Mouse (Mus musculus): ENCODE measurements around the gene C2cd3.

C2cd3 gene

DNA sequence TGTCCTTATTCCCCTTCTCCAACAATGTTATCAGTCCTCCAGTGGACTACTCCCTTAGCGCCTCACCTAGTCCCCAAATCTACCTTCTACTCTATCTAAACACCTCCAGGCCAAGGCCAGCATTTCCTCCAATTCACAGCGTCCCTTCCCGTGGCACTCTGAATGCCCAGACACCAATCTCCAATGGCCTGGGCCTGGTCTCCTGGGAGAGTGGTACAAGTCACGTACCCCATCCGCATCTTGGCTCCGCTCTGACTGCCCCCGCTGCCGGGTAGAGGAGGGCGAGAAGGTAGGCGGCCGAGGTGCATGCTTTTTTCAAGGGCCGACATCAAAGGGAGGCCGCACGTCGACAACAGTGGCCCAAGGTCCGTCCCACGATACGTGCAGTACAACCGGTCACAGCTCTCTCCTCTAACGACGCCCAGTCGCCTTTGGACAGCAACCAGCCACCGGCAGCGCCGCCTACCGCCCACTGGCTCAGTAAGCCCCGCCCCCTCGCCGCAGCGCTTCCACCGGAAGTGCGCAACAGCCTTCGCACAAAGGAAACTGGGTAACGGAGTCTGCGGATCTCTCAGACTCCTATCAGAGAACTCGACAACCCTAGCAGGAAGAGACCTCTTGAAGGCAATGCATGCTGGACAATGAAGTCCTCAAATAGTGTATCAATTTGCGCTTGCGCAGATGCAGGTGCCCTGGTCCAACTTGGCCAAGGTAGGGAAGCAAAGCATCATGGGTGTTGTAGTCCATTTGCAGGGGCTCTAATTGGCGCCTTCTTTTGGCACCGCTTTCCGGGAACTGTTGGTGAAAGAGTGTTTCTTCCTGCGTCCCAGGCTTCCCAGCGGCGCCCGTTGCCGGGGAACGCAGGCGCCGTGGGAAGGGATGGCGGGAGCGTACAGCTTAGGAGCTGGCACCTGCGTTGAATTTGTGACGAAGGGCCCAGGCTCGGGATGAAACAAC is at the start of gene C2cd3, which contains the start of gene Ppme1:
TSS of gene C2cd3 (plus strand) at position 739 of the 957 bp plus-strand sequence.
TSS of gene Ppme1 (minus strand) at position 813 of the 957 bp plus-strand sequence.
- peak; percentile 99 to 100 for DNase-seq (ENCODE audit: low spot score in 2 of 2)

DNA sequence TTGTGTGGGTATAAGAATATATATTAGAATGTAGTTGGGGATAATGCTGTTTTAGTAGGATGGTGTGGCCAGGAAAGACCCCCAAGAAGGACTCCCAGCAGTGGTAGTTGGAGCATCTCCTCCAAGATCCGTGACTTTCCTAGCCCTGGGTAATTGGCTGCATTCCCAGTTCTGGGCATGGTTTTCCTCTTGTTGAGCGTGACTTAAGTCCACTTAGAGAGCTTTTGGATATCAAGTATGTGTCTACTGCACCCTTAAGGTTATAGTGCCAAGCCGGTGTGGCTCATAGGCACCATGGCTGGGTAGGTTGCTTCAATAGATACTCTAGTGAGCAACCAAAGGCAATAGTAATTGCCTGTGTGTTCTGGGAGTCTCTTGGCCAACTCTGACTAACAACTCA is 48.3 kb upstream of the C2cd3 start:
- DNase-seq (ENCODE audit: low spot score in 2 of 2), result no peak

DNA sequence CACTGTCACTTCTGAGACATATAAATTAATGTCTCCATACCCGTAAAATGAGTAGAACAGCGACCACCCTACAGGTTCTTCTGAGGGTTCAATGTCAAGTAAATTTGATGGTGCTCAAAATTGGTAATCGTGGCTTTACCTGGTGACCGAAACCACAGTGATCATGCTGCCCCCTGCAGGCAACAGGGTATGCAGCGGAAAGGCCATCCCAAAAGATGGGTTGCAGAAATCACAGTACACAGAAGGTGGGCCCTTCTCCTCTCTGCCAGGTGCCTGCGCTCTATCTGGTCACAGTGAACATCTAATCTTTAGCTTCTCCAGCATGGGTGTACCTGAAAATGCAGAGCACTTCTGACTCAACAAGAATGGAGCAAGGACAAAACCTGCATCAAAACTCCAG is 46.6 kb upstream of the C2cd3 start:
- DNase-seq (ENCODE audit: low spot score in 2 of 2), result peak in 1 of 2 experiments; percentile 62

GRCm38 (mm10) chr7:100327514-100327913 is 44.5 kb upstream of the C2cd3 start:
- DNase-seq (ENCODE audit: low spot score in 2 of 2), result no peak

DNA sequence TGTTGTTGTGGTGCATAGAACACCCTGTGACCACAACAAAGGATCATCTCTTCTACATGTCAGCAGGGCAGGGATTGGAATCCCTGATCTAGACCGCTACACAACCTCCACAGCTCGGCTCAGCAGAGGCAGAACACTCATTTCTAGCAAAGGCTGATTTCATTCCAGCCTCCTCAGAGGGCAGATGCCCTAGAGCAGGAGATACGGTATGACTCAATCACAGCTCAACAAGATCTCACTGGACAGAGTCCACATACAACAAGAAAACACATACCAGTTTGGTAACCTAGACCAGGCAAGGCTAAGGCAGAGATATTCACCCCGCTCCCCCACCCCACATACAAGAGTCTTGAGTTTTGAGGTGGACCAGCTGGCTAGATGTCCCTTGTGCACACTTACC is 43.4 kb upstream of the C2cd3 start:
- no peak for DNase-seq (ENCODE audit: low spot score in 2 of 2)

DNA sequence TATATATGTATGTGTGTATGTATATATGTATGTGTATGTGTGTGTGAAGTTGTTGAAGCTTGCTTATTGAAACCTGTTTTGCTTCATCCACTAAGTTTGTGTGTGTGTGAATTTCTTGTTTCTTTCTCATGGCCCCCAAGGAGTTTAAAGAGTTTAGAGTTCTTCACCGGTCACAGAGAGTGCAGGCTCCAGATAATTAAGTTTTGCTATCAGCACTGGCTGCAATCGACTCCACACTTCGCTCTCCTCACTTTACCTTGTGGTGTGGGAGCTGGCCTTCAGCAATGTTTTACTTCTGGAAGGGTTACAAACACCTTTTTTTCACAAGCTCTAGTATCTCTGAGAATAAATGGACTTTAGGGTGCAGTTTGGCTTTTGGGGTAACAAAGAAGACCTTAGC is 40.8 kb upstream of the C2cd3 start:
- DNase-seq (ENCODE audit: low spot score in 2 of 2), result no peak

- DNase-seq (ENCODE audit: low spot score in 2 of 2), result no peak
Measured at GRCm38 (mm10) chr7:100335921-100336320, 36.1 kb upstream of the C2cd3 start.

- DNase-seq (ENCODE audit: low spot score in 2 of 2), result no peak
Measured at GRCm38 (mm10) chr7:100354984-100355383, 17.0 kb upstream of the C2cd3 start.

DNA sequence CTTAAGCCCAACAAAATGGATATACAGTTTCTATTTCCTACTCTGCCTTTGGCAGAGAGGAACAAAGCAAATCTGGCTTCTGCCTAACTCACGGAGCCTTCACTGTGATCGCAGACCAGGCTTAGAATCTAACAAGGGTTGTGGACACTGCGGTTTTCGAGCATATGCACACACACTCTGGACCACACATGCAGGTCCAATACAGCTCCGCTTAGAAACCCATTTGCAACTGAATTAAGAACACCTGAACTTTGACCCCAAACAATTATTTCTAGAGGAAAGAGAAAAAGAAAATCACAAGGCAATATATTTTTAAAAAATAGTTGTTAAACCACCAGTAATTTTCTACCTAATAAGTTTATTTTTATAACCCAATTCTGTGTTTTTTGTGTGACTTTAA is 15.7 kb upstream of the C2cd3 start:
- no peak for DNase-seq (ENCODE audit: low spot score in 2 of 2)

GRCm38 (mm10) chr7:100356768-100357167 is 15.3 kb upstream of the C2cd3 start:
- DNase-seq (ENCODE audit: low spot score in 2 of 2), result no peak

GRCm38 (mm10) chr7:100357856-100358255 is 14.2 kb upstream of the C2cd3 start:
- no peak for DNase-seq (ENCODE audit: low spot score in 2 of 2)

- DNase-seq (ENCODE audit: low spot score in 2 of 2), result no peak
Measured at GRCm38 (mm10) chr7:100363162-100363561, 8.9 kb upstream of the C2cd3 start.

DNA sequence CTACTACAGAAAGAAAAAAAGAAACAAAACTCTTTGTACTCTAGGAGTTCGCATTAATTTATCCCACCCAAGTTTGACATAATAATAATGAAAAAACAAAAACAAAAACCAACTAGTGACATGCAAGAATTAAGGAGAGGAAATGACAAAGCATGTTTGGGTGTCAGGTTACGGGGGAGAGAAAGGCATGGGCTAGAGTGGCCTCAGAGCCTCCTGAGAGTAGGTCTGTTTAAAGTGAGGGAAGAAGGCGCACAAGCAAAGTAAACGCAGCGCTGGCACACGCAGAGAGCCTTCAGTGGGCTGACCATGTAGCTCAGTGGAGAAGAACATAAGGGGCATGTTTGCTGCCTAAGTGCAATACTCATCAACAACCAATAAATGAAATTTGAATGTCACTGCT is 7.1 kb upstream of the C2cd3 start:
- no peak for DNase-seq (ENCODE audit: low spot score in 2 of 2)

- no peak for DNase-seq (ENCODE audit: low spot score in 2 of 2)
Measured at GRCm38 (mm10) chr7:100372452-100372980, 483 bp downstream of the C2cd3 start.

DNA sequence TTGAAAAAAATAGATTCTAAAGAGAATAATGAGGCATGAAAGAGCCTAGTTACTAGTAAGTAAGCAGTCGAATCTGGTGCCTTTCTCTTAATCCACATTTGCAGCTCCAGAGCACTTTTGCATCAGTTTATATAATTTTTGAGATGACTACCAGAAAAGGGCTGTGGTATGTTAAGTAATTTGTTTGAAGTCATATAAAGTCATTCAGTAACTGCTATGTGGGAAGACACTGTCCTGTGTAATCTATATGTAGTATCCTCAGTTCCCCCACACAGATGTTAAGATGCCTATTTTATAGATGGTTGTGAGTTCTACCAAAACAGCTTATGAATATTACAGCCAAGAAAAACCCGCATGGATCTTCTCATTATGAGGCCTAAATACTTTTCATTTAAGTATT is 6.2 kb downstream of the C2cd3 start:
- DNase-seq (ENCODE audit: low spot score in 2 of 2), result no peak

DNA sequence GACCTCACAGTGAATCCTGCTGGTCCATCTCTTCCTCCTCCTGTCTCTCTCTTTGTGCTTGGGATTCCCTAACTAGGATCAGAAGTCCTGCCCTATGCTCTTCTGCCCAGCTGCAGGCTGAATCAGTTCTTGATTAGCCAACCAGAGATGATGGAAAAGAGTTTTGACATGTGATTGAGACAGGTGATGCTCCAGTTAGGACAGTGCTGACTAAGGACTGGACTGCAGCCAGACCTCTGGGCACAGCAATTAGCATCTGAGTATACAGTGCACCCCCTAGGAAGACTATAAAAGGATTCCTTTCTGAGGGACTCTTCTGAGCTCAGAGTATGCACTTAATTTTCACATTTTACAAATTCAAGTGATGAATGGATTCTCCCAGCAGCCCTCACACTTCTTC is 9.1 kb downstream of the C2cd3 start:
- no peak for DNase-seq (ENCODE audit: low spot score in 2 of 2)

DNA sequence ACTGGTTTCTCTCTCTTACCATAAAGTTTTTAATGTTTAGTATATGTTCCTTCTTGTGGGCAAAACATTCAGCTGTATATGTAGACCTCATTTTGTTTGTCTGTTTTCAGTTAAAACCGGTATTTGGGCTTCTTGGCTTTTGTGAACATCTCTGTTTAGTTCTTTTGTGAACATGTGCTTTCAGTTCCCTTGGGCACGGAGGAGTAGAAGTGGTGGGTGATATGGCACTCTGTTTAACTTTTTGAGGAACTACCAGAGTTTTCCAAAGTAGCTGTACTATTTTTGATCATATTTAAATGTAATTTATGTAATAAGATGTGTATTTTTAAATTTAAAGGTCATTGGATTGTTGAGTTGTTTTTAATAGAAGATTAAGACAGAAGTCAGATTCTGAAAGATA is 11.2 kb downstream of the C2cd3 start:
- no peak for DNase-seq (ENCODE audit: low spot score in 2 of 2)

GRCm38 (mm10) chr7:100388174-100388573 is 16.1 kb downstream of the C2cd3 start:
- DNase-seq (ENCODE audit: low spot score in 2 of 2), result peak in 1 of 2 experiments; percentile 43

DNA sequence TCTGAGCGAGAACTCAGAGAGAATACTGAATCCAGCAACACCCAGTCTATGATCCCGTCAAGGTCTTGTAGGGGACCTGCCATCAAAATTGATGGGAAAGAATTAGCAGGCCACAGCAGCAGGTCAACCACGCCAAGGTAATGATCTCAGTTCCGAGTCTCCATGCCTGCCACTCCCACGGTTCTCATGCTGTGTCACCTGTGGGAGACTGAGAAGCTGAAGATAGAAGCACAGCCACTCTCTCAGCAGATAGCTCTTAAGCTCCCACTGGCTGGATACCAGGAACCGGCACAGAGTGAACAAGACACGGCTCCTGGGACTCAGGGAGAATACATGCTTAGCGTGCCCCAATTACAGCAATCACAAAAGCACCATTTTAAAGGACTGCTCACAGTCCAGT is 18.1 kb downstream of the C2cd3 start:
- DNase-seq (ENCODE audit: low spot score in 2 of 2), result no peak

- peak in 1 of 2 experiments; percentile 41 for DNase-seq (ENCODE audit: low spot score in 2 of 2)
Measured at GRCm38 (mm10) chr7:100392265-100392664, 20.2 kb downstream of the C2cd3 start.

DNA sequence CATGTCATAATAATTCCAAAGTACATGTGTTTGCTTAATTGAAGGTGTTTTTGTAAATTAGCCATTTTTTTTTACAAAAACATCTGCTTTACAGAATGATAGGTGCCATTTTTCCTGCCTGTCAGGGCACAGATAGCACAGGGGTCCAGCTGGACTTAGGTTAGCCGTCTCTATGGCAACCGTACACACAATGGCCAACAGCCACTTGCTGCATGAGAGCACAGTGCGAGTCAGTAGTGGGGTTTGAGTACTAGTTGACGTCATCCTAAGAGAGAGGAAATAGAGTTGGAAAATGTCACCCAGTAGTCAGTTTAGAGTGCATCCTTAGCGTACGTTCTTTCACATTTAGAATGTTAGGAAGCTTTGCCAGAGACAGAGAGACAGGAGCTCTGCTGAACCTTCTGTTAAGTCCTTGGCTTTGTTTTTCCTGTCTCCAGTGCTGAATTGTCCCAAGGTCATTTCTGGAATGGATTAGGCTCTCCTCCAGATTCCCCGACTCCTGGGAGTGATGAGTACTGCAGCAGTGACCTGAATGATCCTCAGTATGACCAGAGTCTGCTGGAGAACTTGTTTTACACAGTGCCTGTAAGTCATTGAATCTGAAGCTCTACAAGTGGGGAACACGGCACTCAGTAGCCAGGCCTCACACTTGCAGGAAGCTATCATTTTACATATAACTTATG is 27.3 kb downstream of the C2cd3 start:
- DNase-seq (ENCODE audit: low spot score in 2 of 2), result no peak

DNA sequence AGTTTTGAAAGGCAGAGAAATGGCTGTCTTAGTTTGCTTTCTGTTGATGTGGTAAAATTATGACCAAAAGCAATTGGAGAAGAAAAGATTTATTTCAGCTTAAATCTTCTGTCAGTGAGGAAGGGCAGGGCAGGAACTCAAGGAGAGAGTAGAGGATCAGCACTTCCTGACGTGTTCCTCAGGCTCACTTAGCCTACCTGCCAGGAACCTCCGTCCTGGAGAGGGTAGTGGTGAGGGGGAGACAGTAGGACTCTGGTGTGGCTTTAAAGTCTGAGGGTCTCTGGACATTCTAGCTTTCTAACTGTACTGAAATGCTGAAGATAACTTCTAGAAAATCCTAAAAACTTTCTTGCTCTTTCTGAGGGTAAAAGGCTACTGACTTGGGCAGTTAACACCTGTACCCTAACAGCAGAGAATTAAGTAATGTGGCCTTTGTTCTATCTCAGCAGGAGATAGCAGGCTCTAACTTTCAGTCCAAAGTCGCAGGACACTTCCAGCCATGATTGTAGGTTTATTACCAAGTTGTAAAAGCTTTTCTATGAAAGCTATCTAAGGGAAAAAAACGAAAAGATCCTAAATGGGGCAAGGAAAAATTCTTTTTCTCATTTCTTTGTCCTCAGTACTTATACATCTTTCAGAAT is 29.0 kb downstream of the C2cd3 start:
- no peak for DNase-seq (ENCODE audit: low spot score in 2 of 2)
